Comparison of ENCODE assay signal across 8 mouse cellular contexts in genomic region chr4:156202462-156202893, GRCm38 (mm10). TPM values are rescaled to one million over a fixed set of nuclear protein-coding genes. Genes with fewer than 3 reads are reported as not detected.
DNase-seq lines count a peak whose midpoint lies in the region; ATAC-seq and TF ChIP-seq lines count a peak whose summit lies in the region.

No protein-coding gene starts in this region.

- no peaks in the 10 kb centered on the region for H3K36me3 ChIP-seq in intestine, embryonic 15.5 days
- no peaks in the 10 kb centered on the region for H3K36me3 ChIP-seq in midbrain, embryonic 16.5 days (ENCODE audit: control insufficient read depth, insufficient read depth, low read length)

- peak overlapping the region; percentile 73 for H3K27ac ChIP-seq in layer of hippocampus, adult 2 months
- no peak overlapping the region for H3K27ac ChIP-seq in intestine, embryonic 15.5 days
- peak overlapping the region; percentile 14; the same call in 1 of the 2 replicates for H3K27ac ChIP-seq in midbrain, embryonic 16.5 days (ENCODE audit: low read length)

- no peak overlapping the region for H3K9ac ChIP-seq in intestine, embryonic 15.5 days
- no peak overlapping the region for H3K9ac ChIP-seq in midbrain, embryonic 16.5 days (ENCODE audit: low read depth, low read length)

- H3K9me3 ChIP-seq in intestine, embryonic 15.5 days = no peaks in the 10 kb centered on the region
- no peaks in the 10 kb centered on the region for H3K9me3 ChIP-seq in midbrain, embryonic 16.5 days (replicated peaks; ENCODE audit: control insufficient read depth, low read length, poor library complexity, severe bottlenecking)

- peak; percentile 71 for ATAC-seq in erythroblast, adult 5-6 weeks (replicated peaks; ENCODE audit: low FRiP score, poor library complexity, severe bottlenecking)
- ATAC-seq in intestine, embryonic 15.5 days = no peak
- ATAC-seq in midbrain, embryonic 16.5 days = no peak
- no peak for ATAC-seq in granulocyte monocyte progenitor cell, adult 5-6 weeks (replicated peaks; ENCODE audit: poor library complexity, severe bottlenecking)

- H3K4me2 ChIP-seq in intestine, embryonic 15.5 days (replicated peaks) = peak overlapping the region; percentile 94
- peak overlapping the region; percentile 96 for H3K4me2 ChIP-seq in midbrain, embryonic 16.5 days (ENCODE audit: low read length)

- no peak for DNase-seq in layer of hippocampus, adult 2 months (ENCODE audit: low spot score in 2 of 2)
- no peak for DNase-seq in layer of hippocampus, postnatal 25 days (ENCODE audit: extremely low spot score in 1 of 2, low spot score in 1 of 2)
- no peak for DNase-seq in right cerebral cortex, postnatal 36 days (ENCODE audit: low spot score in 2 of 2)
- DNase-seq in adrenal gland, adult 18-20 months (ENCODE audit: low spot score in 2 of 2) = no peak

- peaks cover 13% of the 10 kb centered on the region; the same call in 1 of the 2 replicates for H3K27me3 ChIP-seq in intestine, embryonic 15.5 days (replicated peaks)
- H3K27me3 ChIP-seq in midbrain, embryonic 16.5 days (ENCODE audit: control insufficient read depth, insufficient read depth, low read depth, low read length) = peaks cover 2% of the 10 kb centered on the region; the same call in 1 of the 2 replicates

- WGBS in intestine, embryonic 15.5 days = 31% methylated on average over 12 of the region's 12 CpGs
- 44% methylated on average over 12 of the region's 12 CpGs for WGBS in midbrain, embryonic 16.5 days

- no peak for TF ChIP-seq CTCF in layer of hippocampus, adult 2 months (conservative IDR thresholded peaks at IDR 0.05)

- peak overlapping the region; percentile 54 for H3K4me3 ChIP-seq in layer of hippocampus, adult 2 months
- H3K4me3 ChIP-seq in intestine, embryonic 15.5 days (replicated peaks) = peak overlapping the region; percentile 54
- H3K4me3 ChIP-seq in midbrain, embryonic 16.5 days (ENCODE audit: low read depth, low read length) = peak overlapping the region; percentile 57

- H3K4me1 ChIP-seq in intestine, embryonic 15.5 days (replicated peaks) = no peaks in the 10 kb centered on the region; the same call in 1 of the 2 replicates
- peaks cover 15% of the 10 kb centered on the region for H3K4me1 ChIP-seq in midbrain, embryonic 16.5 days (ENCODE audit: control insufficient read depth, insufficient read depth, low read length)

RNA-seq across cellular contexts. Expression of gene AW011738, which starts 0.6 kb away (rescaled TPM):
- total RNA-seq in layer of hippocampus, adult 2 months (2021) = 1 to 10 TPM; 5.6 to 7.1 TPM
- total RNA-seq in layer of hippocampus, postnatal 25 days (2021) = 1 to 10 TPM; 5.4 to 6.9 TPM
- 8.3 and 18.6 TPM in 2 replicates for total RNA-seq in erythroblast, adult 5-6 weeks (2015; ENCODE audit: low replicate concordance)
- 29.9 and 35.8 TPM in 2 replicates for total RNA-seq in erythroblast, adult 5-6 weeks (2017; ENCODE audit: low replicate concordance)
- polyA plus RNA-seq in intestine, embryonic 15.5 days (2015; fragmentation: Nextera tagmentation; extraction: Ambion mirVana) = 2.1 and 2.2 TPM in 2 replicates
- polyA plus RNA-seq in midbrain, embryonic 16.5 days (2015; fragmentation: Nextera tagmentation; extraction: Ambion mirVana) = 3.7 and 4.2 TPM in 2 replicates
- 1.5 and 2.1 TPM in 2 replicates for total RNA-seq in granulocyte monocyte progenitor cell, adult 5-6 weeks (2014; fragmentation: Nextera tagmentation)
- 0.26 and 0.43 TPM in 2 replicates for total RNA-seq in granulocyte monocyte progenitor cell, adult 5-6 weeks (2017)
- 1 to 10 TPM; 3.3 to 4.7 TPM for total RNA-seq in adrenal gland, adult 18-20 months (2021)

RNA-seq across cellular contexts. Expression of gene Isg15, which starts 1.9 kb away (rescaled TPM):
- 1 to 10 TPM in 1 of 2 experiments, under 1 TPM in 1; 0.87 to 1.3 TPM for total RNA-seq in layer of hippocampus, adult 2 months (2021)
- total RNA-seq in layer of hippocampus, postnatal 25 days (2021) = under 1 TPM in 1 of 2 experiments, not detected in 1; 0.49 TPM
- total RNA-seq in erythroblast, adult 5-6 weeks (2015; ENCODE audit: low replicate concordance) = 70.9 and 108 TPM in 2 replicates
- 185 and 281 TPM in 2 replicates for total RNA-seq in erythroblast, adult 5-6 weeks (2017; ENCODE audit: low replicate concordance)
- polyA plus RNA-seq in intestine, embryonic 15.5 days (2015; fragmentation: Nextera tagmentation; extraction: Ambion mirVana) = 1.8 and 2.0 TPM in 2 replicates
- polyA plus RNA-seq in midbrain, embryonic 16.5 days (2015; fragmentation: Nextera tagmentation; extraction: Ambion mirVana) = 1.2 and 1.4 TPM in 2 replicates
- total RNA-seq in granulocyte monocyte progenitor cell, adult 5-6 weeks (2014; fragmentation: Nextera tagmentation) = 4.6 and 11.1 TPM in 2 replicates
- 1.2 TPM in 1 of 2 replicates, not detected in the other for total RNA-seq in granulocyte monocyte progenitor cell, adult 5-6 weeks (2017)
- total RNA-seq in adrenal gland, adult 18-20 months (2021) = 1 to 10 TPM; 4.8 to 6.8 TPM

RNA-seq across cellular contexts. Expression of gene Agrn, which starts 5.2 kb away (rescaled TPM):
- total RNA-seq in layer of hippocampus, adult 2 months (2021) = 100 to 1,000 TPM; 146 to 148 TPM
- 100 to 1,000 TPM; 142 to 167 TPM for total RNA-seq in layer of hippocampus, postnatal 25 days (2021)
- 24.2 and 26.7 TPM in 2 replicates for total RNA-seq in erythroblast, adult 5-6 weeks (2015; ENCODE audit: low replicate concordance)
- total RNA-seq in erythroblast, adult 5-6 weeks (2017; ENCODE audit: low replicate concordance) = 22.9 and 27.7 TPM in 2 replicates
- polyA plus RNA-seq in intestine, embryonic 15.5 days (2015; fragmentation: Nextera tagmentation; extraction: Ambion mirVana) = 52.1 and 56.5 TPM in 2 replicates
- 126 and 129 TPM in 2 replicates for polyA plus RNA-seq in midbrain, embryonic 16.5 days (2015; fragmentation: Nextera tagmentation; extraction: Ambion mirVana)
- 1.1 and 8.9 TPM in 2 replicates for total RNA-seq in granulocyte monocyte progenitor cell, adult 5-6 weeks (2014; fragmentation: Nextera tagmentation)
- total RNA-seq in granulocyte monocyte progenitor cell, adult 5-6 weeks (2017) = 1.2 and 2.1 TPM in 2 replicates
- 10 to 100 TPM; 27.8 to 29.7 TPM for total RNA-seq in adrenal gland, adult 18-20 months (2021)

RNA-seq across cellular contexts. Expression of gene Perm1, which starts 13.2 kb away (rescaled TPM):
- total RNA-seq in layer of hippocampus, adult 2 months (2021) = under 1 TPM; 0.26 to 0.44 TPM
- under 1 TPM; 0.23 to 0.27 TPM for total RNA-seq in layer of hippocampus, postnatal 25 days (2021)
- 2.3 and 3.6 TPM in 2 replicates for total RNA-seq in erythroblast, adult 5-6 weeks (2015; ENCODE audit: low replicate concordance)
- 4.3 and 4.9 TPM in 2 replicates for total RNA-seq in erythroblast, adult 5-6 weeks (2017; ENCODE audit: low replicate concordance)
- polyA plus RNA-seq in intestine, embryonic 15.5 days (2015; fragmentation: Nextera tagmentation; extraction: Ambion mirVana) = 0.40 and 0.51 TPM in 2 replicates
- 2.0 and 2.7 TPM in 2 replicates for polyA plus RNA-seq in midbrain, embryonic 16.5 days (2015; fragmentation: Nextera tagmentation; extraction: Ambion mirVana)
- total RNA-seq in granulocyte monocyte progenitor cell, adult 5-6 weeks (2014; fragmentation: Nextera tagmentation) = not detected in 2 replicates
- total RNA-seq in granulocyte monocyte progenitor cell, adult 5-6 weeks (2017) = 0.05 TPM in 1 of 2 replicates, not detected in the other
- 1 to 10 TPM; 5.8 to 7.4 TPM for total RNA-seq in adrenal gland, adult 18-20 months (2021)

RNA-seq across cellular contexts. Expression of gene Plekhn1, which starts 32.2 kb away (rescaled TPM):
- total RNA-seq in layer of hippocampus, adult 2 months (2021) = 10 to 100 TPM; 41.4 to 43.1 TPM
- 10 to 100 TPM; 37.9 to 45.9 TPM for total RNA-seq in layer of hippocampus, postnatal 25 days (2021)
- total RNA-seq in erythroblast, adult 5-6 weeks (2015; ENCODE audit: low replicate concordance) = 11.0 and 11.1 TPM in 2 replicates
- total RNA-seq in erythroblast, adult 5-6 weeks (2017; ENCODE audit: low replicate concordance) = 9.9 and 12.8 TPM in 2 replicates
- polyA plus RNA-seq in intestine, embryonic 15.5 days (2015; fragmentation: Nextera tagmentation; extraction: Ambion mirVana) = 12.6 and 14.8 TPM in 2 replicates
- 26.8 and 26.9 TPM in 2 replicates for polyA plus RNA-seq in midbrain, embryonic 16.5 days (2015; fragmentation: Nextera tagmentation; extraction: Ambion mirVana)
- total RNA-seq in granulocyte monocyte progenitor cell, adult 5-6 weeks (2014; fragmentation: Nextera tagmentation) = 24.3 and 36.5 TPM in 2 replicates
- 12.2 and 13.4 TPM in 2 replicates for total RNA-seq in granulocyte monocyte progenitor cell, adult 5-6 weeks (2017)
- 10 to 100 TPM; 19.7 to 19.8 TPM for total RNA-seq in adrenal gland, adult 18-20 months (2021)

Comparison
In these comparisons a context has a peak if more than half of its experiments do, and no peak if none do; other contexts are left out.
1. RNA of gene Isg15, which starts 1.9 kb away (total RNA-seq): 70.9 to 281 TPM in erythroblast, adult 5-6 weeks; 1.2 to 11.1 TPM in granulocyte monocyte progenitor cell, adult 5-6 weeks, 4.8 to 6.8 TPM in adrenal gland, adult 18-20 months, 0.87 to 1.3 TPM in layer of hippocampus, adult 2 months and 0.49 TPM in layer of hippocampus, postnatal 25 days; every median in the first group is over 4 times any median in the second.
2. Peak in every context shown above with its lines, with median percentiles within 50 percentile points of each other: H3K4me3 ChIP-seq.